Mouse (Mus musculus): ENCODE results near the gene Als2cr12. TPM values are rescaled to one million over a fixed set of nuclear protein-coding genes. Genes with fewer than 3 reads are reported as not detected.
A peak's percentile ranks its signal among the peaks of the same experiment; 100 is the strongest.
"Not testable (repeated sequence)": the region's sequence is repeated elsewhere in the genome, so short reads cannot be mapped to it uniquely, and the experiment has no call there.

Gene Als2cr12
- polyA plus RNA-seq, 1 experiment from 2014 or later = not detected

DNA sequence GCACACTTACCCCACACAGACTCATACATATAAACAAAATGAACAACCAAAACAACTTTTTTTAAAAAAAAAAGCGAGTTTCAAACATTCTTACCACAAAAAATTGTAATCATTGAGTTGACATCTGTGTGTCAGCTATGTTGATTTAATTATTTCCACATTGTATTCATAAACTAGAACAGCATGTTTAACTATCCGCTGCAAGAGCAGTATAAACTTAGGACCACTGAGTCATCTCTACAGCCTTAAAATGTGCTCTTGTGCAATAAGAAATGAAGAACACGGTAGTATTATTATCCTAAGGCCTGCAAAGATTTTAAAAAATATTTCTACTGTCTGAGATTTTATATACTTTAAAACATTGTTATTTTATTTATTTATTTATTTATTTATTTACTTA, 20.8 kb downstream of the Als2cr12 start:
- Histone ChIP-seq H3K27ac (no peak overlapping the region), H3K4me2 (replicated peaks) (no peak overlapping the region), H3K9ac (replicated peaks) (no peak overlapping the region), H3K27me3 (no peaks in the 10 kb centered on the region), H3K9me3 (no peaks in the 10 kb centered on the region), H3K36me3 (no peaks in the 10 kb centered on the region), H3K4me3 (replicated peaks) (no peak overlapping the region), H3K4me1 (replicated peaks) (no peaks in the 10 kb centered on the region)
- 85% methylated on average over 3 of the region's 3 CpGs for WGBS
- no peak for ATAC-seq

DNA sequence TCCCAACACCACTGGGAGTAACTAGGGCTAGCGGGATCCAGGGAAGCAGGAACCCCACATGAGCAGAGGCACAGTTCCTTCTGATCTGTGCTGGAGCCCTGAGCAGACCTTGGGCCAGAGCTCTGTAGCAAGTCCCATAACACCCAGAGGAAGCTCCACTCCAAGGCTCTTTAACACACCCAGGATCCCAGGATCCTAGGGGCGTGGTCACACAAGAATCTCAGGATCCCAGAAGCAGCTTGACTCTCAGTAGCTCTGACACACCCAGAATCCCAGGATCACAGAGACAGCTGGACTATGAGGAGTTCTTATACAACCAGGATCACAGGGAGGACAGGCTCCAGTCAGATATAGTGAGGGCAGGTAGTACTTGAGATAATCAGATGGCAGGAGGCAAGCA, 23.7 kb downstream of the Als2cr12 start:
- 92% methylated on average over 2 of the region's 2 CpGs for WGBS
- Histone ChIP-seq H3K27me3 (no peaks in the 10 kb centered on the region), H3K9ac (replicated peaks) (no peak overlapping the region), H3K4me2 (replicated peaks) (no peak overlapping the region), H3K9me3 (no peaks in the 10 kb centered on the region), H3K27ac (no peak overlapping the region), H3K4me3 (replicated peaks) (no peak overlapping the region), H3K4me1 (replicated peaks) (no peaks in the 10 kb centered on the region), H3K36me3 (no peaks in the 10 kb centered on the region)
- no peak for ATAC-seq

- H3K4me1 ChIP-seq (replicated peaks); H3K4me2 ChIP-seq (replicated peaks); H3K9ac ChIP-seq (replicated peaks); H3K27ac ChIP-seq; H3K27me3 ChIP-seq; H3K4me3 ChIP-seq (replicated peaks); ATAC-seq; H3K36me3 ChIP-seq; H3K9me3 ChIP-seq: not testable (repeated sequence)
- 90% methylated on average over 3 of the region's 3 CpGs for WGBS
These were observed 26.2 kb downstream of the Als2cr12 start for GRCm38 (mm10) chr1:58669635-58670034.

DNA sequence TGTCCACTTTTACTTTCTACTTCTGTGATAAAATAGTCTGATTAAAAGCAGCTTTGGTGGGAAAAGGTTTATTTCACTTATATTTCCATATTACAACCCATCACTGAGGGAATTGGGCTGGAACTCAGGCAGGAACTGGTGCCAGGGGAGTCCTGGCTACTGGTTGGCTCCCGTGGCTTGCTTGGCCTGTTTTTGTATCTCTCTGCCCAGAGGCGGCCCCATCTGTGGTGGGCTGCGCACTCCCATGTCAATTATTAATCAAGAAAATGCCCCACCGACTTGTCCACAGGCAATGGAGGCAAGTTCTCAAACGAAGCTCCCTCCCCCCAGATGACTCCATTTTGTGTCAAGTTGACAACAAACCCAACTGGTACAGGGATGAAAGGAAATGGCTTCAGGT, 27.6 kb downstream of the Als2cr12 start:
- Histone ChIP-seq H3K4me2 (replicated peaks) (no peak overlapping the region), H3K9me3 (no peaks in the 10 kb centered on the region), H3K27ac (no peak overlapping the region), H3K4me1 (replicated peaks) (no peaks in the 10 kb centered on the region), H3K4me3 (replicated peaks) (no peak overlapping the region), H3K9ac (replicated peaks) (no peak overlapping the region), H3K27me3 (no peaks in the 10 kb centered on the region), H3K36me3 (no peaks in the 10 kb centered on the region)
- no peak for ATAC-seq
- 81% methylated on average over 5 of the region's 5 CpGs for WGBS

DNA sequence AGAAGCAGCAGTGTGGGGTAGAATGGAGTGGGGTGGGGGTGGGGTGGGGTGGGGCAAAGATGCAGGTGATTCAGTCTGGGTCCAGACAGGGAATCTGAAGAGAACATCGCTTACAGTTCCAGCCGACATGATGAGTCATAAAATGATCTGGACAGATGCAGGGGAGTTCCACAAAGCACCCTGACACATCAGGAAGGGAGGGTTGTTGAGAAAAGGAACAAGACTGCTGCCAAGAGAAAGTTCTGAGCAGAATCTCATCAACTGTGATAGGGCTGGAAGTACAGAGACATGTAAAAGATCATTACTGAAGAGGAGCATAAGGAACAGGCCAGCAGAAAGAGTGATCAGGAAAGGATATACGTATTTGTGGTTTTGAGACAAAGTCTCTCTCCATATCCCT, 32.4 kb downstream of the Als2cr12 start:
- H3K36me3 ChIP-seq; H3K4me1 ChIP-seq (replicated peaks); H3K27me3 ChIP-seq; H3K9me3 ChIP-seq; ATAC-seq; H3K9ac ChIP-seq (replicated peaks); H3K4me2 ChIP-seq (replicated peaks); H3K4me3 ChIP-seq (replicated peaks); H3K27ac ChIP-seq: not testable (repeated sequence)
- 95% methylated on average over 3 of the region's 3 CpGs for WGBS

GRCm38 (mm10) chr1:58662671-58663070, 33.1 kb downstream of the Als2cr12 start:
- H3K9ac ChIP-seq (replicated peaks); H3K4me2 ChIP-seq (replicated peaks); H3K4me1 ChIP-seq (replicated peaks); H3K4me3 ChIP-seq (replicated peaks); H3K9me3 ChIP-seq; H3K36me3 ChIP-seq; ATAC-seq; H3K27me3 ChIP-seq; H3K27ac ChIP-seq: not testable (repeated sequence)
- WGBS = 91% methylated on average over 5 of the region's 5 CpGs

DNA sequence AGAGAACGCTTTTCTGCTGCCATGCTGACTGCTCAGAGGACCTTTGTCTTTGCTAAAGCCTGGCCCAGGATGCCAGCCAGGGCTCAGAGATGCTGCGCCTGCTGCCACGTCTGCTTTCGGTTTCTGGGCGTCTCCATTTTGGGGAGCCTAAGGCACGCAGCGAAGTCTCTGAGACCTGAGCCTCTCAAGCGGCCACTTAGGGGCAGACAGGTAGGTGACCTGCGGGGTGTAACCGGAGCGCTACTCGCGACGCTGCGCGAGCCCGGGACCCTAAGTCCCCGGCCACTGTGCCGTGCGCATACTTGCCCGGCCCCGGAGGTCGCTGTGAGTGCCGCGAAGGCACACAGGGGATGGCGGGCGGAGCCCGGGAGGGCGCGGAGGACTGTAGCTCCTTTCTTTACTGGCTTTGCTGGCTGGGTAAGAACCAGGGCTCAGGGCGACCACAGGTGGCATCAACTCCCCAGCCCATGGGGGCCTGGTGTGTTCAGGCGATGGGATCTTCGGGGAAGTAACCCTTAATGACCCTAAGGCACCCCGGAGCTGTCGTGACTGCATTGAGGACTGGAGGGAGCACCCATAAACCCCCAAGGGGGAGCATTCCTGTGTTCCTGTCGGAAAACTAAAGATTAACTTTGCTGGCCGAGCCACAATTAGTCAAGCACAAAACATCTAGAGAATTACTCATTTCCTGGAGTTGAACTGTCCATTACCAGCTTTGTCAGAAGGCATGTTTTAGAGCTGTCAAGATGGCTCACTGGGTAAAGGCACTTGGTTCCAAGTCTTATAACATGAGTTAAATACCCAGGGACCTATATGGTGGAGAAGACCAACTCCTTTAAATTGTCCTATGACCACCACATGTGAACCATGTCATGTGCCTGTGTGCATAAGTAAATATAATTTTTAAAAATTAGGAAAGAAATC, 43.0 kb downstream of the Als2cr12 start:
- H3K36me3 ChIP-seq = no peaks in the 10 kb centered on the region

DNA sequence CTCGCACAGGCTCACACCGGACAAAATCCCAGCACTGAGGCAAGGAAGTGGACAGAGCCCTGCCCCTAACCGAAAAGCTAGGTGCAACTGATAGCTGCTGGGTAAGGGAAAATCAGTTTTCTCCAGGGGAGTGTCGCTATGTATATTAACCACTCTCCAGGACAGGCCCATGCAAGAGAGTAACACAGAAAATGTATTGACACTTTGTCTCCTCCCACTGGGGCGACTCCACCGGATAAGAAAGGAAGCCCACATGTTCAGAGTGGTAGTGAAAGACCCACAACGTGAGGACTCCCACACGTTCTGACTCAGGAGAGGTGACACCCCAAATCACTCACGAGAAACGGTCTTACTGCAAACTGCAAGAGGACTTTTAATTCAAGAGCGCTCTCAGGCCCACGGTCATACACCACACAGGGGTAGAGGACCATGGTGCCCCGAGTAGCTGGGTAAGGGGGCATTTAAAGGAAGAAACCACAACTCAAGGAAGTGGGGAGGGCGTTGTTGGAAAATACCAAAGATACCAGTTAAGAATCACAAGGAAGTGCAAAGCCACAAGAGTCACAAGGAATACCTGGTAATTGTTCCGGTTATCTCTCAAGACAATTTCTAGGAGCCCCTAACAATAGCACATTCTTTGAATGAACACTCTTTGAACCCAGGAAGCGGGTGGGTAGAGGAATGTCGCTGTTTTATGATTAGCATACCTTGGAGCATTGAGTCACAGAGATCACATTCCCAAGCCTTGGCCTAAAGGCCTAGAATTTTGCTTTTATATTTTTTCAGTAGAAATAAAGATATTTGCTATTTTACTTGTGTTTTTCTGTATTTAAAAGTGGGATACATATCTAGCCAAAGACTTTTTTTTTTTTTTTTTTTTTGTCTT, 44.0 kb downstream of the Als2cr12 start:
- ATAC-seq; H3K27me3 ChIP-seq; H3K27ac ChIP-seq; H3K4me1 ChIP-seq (replicated peaks); H3K9me3 ChIP-seq; H3K36me3 ChIP-seq: not testable (repeated sequence)
- Histone ChIP-seq H3K4me3 (replicated peaks) (peak overlapping the region; percentile 58), H3K9ac (replicated peaks) (peak overlapping the region; percentile 77), H3K4me2 (replicated peaks) (peak overlapping the region; percentile 80)
- 85% methylated on average over 17 of the region's 17 CpGs for WGBS

More for the DNA sequence above, 43.0 kb downstream of the Als2cr12 start:
- peak; percentile 93 for ATAC-seq
- 0 out of 2 replicates have a peak, but pooled peaks cover 2% of the 10 kb centered on the region for H3K4me1 ChIP-seq (replicated peaks)
- 2% methylated on average over 37 of the region's 37 CpGs for WGBS
- H3K4me3 ChIP-seq (replicated peaks) = peak overlapping the region; percentile 58
- peak overlapping the region; percentile 80 for H3K4me2 ChIP-seq (replicated peaks)
- H3K27me3 ChIP-seq = no peaks in the 10 kb centered on the region
- peak overlapping the region; percentile 77 for H3K9ac ChIP-seq (replicated peaks)
- H3K9me3 ChIP-seq = no peaks in the 10 kb centered on the region
- H3K27ac ChIP-seq = no peak overlapping the region

- H3K27ac ChIP-seq; H3K9ac ChIP-seq (replicated peaks); H3K27me3 ChIP-seq; H3K9me3 ChIP-seq; H3K4me3 ChIP-seq (replicated peaks); H3K36me3 ChIP-seq; H3K4me2 ChIP-seq (replicated peaks); H3K4me1 ChIP-seq (replicated peaks); ATAC-seq: not testable (repeated sequence)
- WGBS = 92% methylated on average over 2 of the region's 2 CpGs
These were observed 66.9 kb downstream of the Als2cr12 start for GRCm38 (mm10) chr1:58628847-58629246.

DNA sequence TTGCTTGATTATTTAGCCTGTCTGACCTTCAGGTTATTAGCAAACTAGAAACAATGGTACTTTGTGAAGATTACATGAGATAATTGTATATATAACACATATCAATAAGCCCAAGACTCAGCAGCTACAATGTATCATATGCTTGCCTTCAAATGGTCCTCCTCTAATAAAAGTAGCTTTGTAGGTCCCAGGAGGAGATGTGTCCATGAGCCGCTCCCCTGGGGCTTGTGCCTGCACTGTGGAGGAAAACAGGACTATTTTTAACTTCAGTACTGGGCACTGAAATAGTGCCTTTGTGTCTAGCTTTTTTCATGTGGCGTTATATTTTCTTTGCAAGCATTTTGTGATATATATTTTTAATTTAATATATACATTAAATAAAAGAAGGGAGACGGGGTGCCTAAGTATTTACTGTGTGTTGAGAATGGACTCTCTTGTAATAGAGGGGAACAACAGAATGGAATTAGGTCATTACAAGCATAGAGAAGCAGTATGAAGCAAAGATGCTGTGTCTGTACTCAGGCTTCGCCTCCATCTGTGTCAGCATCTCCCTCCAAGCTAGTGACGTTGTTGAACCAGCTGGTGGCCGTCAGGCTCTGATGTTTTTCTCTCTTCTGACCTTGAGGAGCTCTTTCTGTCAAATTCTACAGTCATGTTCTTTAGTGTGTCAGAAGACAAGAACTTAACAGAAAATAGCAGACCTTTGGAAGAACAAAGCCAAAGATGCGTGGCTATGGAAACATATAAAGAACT, 73.6 kb downstream of the Als2cr12 start:
- H3K9ac ChIP-seq (replicated peaks) = no peak overlapping the region
- no peak overlapping the region for H3K27ac ChIP-seq
- H3K9me3 ChIP-seq = no peaks in the 10 kb centered on the region
- H3K4me1 ChIP-seq (replicated peaks) = no peaks in the 10 kb centered on the region
- no peak overlapping the region for H3K4me2 ChIP-seq (replicated peaks)
- no peaks in the 10 kb centered on the region for H3K27me3 ChIP-seq
- H3K36me3 ChIP-seq = no peaks in the 10 kb centered on the region
- no peak overlapping the region for H3K4me3 ChIP-seq (replicated peaks)
- 76% methylated on average over 7 of the region's 7 CpGs for WGBS
- ATAC-seq = no peak

DNA sequence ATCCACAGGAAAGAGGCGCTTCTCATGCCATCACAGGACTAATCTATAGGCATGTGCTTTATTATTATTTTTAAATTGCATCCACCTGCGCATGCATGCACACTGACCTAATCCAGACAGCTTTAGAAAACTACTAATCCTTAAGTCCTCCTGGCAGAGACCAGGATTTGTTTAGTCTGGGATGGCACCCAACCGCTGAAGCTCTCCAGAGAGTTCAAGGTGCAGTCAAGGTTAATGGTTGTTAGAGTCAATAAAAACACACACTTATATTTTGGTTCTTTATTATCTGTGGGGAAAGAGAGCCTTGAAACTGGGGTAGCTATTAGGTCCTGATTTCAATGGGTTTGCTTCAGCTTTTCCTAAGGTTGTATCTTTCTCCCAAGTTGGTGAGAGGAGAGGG, 74.5 kb downstream of the Als2cr12 start:
- Histone ChIP-seq H3K36me3 (no peaks in the 10 kb centered on the region), H3K4me2 (replicated peaks) (no peak overlapping the region), H3K9ac (replicated peaks) (no peak overlapping the region), H3K4me3 (replicated peaks) (no peak overlapping the region), H3K27me3 (no peaks in the 10 kb centered on the region), H3K27ac (no peak overlapping the region), H3K9me3 (no peaks in the 10 kb centered on the region), H3K4me1 (replicated peaks) (no peaks in the 10 kb centered on the region)
- WGBS = 86% methylated on average over 3 of the region's 3 CpGs
- no peak for ATAC-seq

GRCm38 (mm10) chr1:58618766-58619165, 77.0 kb downstream of the Als2cr12 start:
- Histone ChIP-seq H3K9ac (replicated peaks) (no peak overlapping the region), H3K27me3 (no peaks in the 10 kb centered on the region), H3K9me3 (no peaks in the 10 kb centered on the region), H3K4me1 (replicated peaks) (no peaks in the 10 kb centered on the region), H3K36me3 (no peaks in the 10 kb centered on the region), H3K4me2 (replicated peaks) (no peak overlapping the region), H3K4me3 (replicated peaks) (no peak overlapping the region), H3K27ac (no peak overlapping the region)
- ATAC-seq = no peak
- 84% methylated on average over 2 of the region's 2 CpGs for WGBS
